Mouse (Mus musculus): ENCODE data around the gene Gm11595.
"Not testable (repeated sequence)": the region's sequence is repeated elsewhere in the genome, so short reads cannot be mapped to it uniquely, and the experiment has no call there.

DNA sequence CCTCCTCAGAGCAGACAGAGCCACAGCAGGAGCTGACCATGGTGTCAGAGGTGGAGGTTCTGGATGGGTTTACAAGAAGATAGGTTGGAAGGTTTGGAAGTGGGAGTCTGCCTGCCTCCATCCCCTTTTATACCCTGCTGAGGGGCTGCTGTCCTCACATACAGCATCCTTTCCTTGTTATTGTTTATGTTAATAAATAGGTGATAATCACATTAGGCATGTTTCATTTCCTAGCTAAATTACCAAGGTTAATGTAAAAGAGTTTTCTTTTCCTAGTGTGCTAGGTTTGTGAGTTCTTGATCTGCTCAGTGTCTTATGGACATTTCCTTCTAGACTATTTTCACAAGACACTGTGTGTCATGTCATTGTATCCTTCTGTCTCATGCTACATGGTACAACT, 37.1 kb upstream of the Gm11595 start, which contains the start of gene Krtap4-13:
- TF ChIP-seq CTCF (IDR thresholded peaks at IDR 0.05; ENCODE audit: low read depth); EP300 (optimal IDR thresholded peaks at IDR 0.05): not testable (repeated sequence)
